Mouse (Mus musculus): ENCODE measurements around the gene Crlf1.
"Not testable (repeated sequence)": the region's sequence is repeated elsewhere in the genome, so short reads cannot be mapped to it uniquely, and the experiment has no call there.

Crlf1 gene

DNA sequence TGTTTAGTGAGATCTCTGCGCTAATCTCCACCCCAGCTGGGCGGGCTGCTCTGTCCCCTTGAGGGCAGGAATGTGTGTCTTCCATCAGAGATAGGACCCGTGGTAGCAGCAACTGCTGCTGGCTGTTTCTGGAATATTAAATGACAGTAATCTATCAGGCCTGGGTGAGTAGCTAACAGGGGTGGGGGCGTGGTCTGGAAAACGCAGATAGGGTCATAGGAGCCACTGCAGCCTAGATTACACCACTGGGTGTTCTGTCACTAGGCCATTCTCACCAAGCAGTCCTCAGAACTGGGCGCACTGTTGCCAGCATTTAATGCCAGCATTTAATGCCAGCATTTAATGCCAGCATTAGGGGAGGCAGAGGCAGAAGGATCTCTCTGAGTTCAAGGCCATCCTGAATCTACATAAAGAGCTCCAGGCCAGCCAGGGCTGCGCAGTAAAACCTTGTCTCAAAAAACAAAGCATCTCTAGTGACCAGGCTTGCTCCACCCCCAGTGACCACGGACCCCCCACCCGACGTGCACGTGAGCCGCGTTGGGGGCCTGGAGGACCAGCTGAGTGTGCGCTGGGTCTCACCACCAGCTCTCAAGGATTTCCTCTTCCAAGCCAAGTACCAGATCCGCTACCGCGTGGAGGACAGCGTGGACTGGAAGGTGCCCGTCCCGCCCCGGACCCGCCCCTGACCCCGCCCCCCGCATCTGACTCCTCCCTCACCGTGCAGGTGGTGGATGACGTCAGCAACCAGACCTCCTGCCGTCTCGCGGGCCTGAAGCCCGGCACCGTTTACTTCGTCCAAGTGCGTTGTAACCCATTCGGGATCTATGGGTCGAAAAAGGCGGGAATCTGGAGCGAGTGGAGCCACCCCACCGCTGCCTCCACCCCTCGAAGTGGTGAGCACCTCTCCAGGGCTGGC lies 7.7 kb downstream of the Crlf1 start:
- DNase-seq = peak in 1 of 2 experiments; percentile 48

DNA sequence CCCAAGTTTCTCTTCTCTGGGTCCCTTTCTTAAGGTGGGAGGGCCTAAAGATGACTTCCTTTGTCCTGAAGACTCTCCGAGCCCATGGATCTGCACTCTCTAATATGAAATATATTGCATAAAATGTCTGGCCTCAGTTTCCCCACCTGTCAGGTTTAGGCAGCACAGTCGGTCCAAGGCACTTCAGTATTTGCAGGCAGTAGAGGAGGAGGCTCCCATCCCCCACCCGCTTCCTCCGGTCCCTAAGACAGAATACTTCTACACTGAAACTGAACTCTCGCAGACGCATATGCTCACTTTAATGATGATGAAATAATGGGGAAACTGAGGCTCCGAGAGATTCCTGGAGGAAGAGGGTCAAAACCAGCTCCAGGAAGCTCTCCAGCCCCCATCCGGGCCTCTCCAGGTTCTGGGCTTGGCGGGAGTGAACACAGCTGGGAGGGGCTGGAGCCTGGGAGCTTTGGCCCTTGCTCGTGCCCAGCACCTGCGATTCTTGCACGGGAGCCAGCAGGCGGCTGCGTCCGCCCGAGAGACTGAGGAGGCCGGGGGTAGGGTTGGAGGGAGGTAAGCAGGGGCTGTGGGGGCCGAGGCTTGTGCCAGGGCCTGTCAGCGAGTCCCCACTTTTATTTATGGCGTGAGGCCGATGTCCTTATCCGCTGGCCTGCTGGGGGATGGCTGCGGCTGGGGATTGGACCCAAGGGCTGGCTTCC lies 9.0 kb downstream of the Crlf1 start:
- no peak for DNase-seq

GRCm38 (mm10) chr8:70502540-70502939 lies 9.6 kb downstream of the Crlf1 start:
- no peak for DNase-seq

DNA sequence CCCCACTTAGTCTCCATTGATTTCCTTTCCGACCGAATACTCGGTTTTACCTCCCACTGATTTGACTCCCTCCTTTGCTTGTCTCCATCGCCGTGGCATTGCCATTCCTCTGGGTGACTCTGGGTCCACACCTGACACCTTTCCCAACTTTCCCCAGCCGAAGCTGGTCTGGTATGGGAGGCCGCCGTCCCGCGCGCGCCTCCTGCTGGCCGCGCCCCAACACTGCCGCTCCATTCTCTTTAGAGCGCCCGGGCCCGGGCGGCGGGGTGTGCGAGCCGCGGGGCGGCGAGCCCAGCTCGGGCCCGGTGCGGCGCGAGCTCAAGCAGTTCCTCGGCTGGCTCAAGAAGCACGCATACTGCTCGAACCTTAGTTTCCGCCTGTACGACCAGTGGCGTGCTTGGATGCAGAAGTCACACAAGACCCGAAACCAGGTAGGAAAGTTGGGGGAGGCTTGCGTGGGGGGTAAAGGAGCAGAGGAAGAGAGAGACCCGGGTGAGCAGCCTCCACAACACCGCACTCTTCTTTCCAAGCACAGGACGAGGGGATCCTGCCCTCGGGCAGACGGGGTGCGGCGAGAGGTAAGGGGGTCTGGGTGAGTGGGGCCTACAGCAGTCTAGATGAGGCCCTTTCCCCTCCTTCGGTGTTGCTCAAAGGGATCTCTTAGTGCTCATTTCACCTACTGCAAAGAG lies 10.2 kb downstream of the Crlf1 start:
- peak; percentile 78 to 87 for DNase-seq

GRCm38 (mm10) chr8:70504291-70504716 lies 11.3 kb downstream of the Crlf1 start:
- peak; percentile 70 to 77 for DNase-seq

DNA sequence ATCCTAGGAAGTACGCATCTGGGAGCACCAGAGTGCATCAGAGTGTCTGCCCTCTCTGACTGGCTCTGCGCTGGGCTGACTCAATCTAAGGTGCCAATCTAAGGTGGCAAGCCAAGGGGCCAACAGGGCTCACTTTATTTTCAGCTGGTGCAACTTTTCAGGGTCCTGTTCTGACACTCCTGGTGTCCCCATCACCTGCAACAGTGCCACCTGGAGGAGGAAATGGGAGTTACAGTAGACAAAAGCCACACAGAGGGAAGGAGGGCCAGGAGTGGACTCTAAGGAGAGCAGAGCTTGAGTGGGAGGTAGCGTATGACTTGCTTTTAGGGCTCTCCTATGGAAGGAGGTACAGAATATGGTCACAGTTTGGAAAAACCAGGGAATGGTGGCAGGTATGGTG lies 11.9 kb downstream of the Crlf1 start:
- DNase-seq = peak; percentile 85 to 88

DNA sequence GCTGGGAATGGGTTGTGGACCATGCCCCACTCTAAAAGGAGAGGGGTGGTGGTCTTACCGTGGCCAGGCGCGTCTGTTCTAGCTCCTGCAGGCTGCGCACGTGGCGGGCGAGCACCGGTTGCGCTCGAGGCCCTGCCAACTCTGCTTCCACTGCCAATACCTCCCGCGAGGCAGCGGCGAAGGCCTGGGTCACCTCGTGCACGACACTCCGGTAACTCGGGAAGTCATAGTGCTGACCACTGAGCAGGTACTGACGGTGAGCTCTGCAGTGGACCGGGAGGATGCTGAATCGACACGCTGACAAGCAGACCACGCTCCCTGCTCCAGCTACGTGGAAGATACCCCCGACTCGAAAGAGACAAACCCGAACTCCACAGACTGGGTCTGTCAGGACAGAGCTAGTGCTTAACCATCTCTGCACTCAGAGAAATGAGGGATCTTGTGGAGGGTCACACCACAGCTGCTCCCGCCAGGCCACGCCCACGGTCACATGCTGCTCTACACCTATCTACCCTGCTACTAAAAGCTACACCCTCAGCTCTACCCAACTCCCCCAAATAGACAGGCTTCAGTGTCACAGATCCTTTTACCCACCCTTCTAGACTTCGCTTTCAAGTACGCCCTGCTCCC lies 12.9 kb downstream of the Crlf1 start:
- peak in 1 of 2 experiments; percentile 54 for DNase-seq

DNA sequence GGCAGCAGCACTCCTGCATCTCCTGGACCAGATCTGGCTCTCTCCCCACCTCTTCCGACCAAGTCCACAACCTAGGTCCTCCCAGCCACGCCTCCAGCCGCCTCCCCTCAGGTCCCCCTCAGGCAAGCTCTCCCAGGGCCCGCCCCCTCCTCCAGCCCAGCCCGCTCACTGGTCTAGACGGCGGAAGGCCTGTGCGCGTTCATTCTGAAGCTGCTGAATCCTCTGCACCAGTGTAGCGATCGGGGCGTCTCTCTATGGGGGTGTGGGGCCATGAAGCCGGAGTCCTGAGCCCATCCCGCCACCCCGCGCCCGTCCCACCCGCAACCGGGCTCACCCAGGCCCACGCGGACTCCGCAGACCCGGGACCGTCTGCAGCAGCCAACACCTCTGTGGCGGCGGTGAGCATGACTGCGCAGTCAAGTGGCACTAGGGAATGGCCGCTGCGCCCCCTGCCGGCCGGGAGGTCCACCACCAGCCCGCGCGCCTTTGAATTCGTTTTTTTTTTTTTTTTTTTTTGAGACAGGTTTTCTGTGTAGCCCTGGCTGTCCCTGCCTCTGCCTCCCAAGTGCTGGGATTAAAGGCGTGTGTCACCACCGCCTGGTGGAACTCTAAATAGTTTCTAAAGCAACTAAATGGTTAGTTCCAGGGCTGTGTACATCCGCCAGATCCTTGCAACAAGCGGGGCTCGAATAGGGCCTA lies 13.5 kb downstream of the Crlf1 start, which contains the start of gene Rex1bd:
Gene Rex1bd, minus strand, starts transcription at position 425 of the 699 bp plus-strand sequence.
- peak; percentile 98 for DNase-seq

DNA sequence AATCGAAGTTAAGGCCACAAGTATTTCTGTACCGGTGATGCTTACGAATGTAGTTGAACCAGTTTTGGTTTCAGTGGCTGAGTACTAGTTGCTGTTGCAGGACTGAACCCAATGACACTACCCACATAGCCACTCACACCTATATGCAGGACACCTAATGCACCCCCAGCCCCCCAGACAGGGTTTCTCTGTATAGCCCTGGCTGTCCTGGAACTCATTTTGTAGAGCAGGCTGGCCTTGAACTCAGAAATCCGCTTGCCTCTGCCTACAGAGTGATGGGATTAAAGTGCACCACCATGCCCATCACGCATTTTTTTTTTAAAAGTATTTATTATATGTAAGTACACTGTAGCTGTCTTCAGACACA lies 14.1 kb downstream of the Crlf1 start:
- no peak for DNase-seq

- DNase-seq = no peak
Observed at GRCm38 (mm10) chr8:70509281-70509952, 16.5 kb downstream of the Crlf1 start.

GRCm38 (mm10) chr8:70510228-70510915 lies 17.4 kb downstream of the Crlf1 start, which contains the start of gene Uba52:
Gene Uba52, minus strand, starts transcription at chr8:70510801.
- peak; percentile 97 to 98 for DNase-seq

DNA sequence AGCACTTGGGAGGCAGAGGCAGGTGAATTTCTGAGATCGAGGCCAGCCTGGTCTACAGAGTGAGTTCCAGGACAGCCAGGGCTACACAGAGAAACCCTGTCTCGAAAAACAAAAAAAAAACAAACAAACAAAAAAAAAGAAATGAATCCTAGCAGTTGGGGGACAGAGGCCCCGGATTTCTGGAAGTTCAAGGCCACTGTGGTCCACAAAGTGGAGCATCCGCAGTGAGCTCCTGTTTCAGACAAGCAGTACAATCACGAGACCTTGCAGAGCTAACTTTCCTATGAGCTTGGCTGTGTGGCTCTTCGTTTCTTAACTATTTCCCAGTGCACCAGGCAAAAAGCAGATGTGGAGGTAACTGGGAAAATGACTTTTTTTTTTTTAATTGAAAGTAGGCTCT lies 18.2 kb downstream of the Crlf1 start:
- DNase-seq = not testable (repeated sequence)

DNA sequence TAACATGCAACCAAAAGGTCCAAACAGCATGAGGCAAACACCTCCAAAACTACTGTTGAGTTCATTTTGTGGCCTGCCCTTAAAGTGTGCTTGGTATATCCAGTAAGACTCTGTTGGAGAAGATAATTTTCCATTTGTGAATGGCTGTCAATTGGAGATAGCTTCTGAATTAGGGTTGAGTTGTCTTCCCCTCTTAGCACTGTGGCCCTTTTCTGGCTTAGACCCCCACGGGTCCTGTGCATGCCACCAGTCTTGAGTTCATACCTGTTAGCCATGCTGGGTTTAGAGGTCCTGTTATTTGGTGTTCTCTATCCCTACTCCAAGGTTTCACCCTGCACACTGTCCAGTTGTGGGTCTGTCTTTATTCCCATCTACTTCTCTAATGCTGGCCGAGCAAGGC lies 18.8 kb downstream of the Crlf1 start:
- no peak for DNase-seq

GRCm38 (mm10) chr8:70512253-70512903 lies 19.4 kb downstream of the Crlf1 start:
- no peak for DNase-seq

GRCm38 (mm10) chr8:70513441-70513840 lies 20.5 kb downstream of the Crlf1 start:
- DNase-seq = no peak

- no peak for DNase-seq
Observed at GRCm38 (mm10) chr8:70517940-70518643, 25.1 kb downstream of the Crlf1 start.

- DNase-seq = no peak
Observed at GRCm38 (mm10) chr8:70519043-70519442, 26.1 kb downstream of the Crlf1 start.

- no peak for DNase-seq
Observed at GRCm38 (mm10) chr8:70519606-70520005, 26.6 kb downstream of the Crlf1 start.

DNA sequence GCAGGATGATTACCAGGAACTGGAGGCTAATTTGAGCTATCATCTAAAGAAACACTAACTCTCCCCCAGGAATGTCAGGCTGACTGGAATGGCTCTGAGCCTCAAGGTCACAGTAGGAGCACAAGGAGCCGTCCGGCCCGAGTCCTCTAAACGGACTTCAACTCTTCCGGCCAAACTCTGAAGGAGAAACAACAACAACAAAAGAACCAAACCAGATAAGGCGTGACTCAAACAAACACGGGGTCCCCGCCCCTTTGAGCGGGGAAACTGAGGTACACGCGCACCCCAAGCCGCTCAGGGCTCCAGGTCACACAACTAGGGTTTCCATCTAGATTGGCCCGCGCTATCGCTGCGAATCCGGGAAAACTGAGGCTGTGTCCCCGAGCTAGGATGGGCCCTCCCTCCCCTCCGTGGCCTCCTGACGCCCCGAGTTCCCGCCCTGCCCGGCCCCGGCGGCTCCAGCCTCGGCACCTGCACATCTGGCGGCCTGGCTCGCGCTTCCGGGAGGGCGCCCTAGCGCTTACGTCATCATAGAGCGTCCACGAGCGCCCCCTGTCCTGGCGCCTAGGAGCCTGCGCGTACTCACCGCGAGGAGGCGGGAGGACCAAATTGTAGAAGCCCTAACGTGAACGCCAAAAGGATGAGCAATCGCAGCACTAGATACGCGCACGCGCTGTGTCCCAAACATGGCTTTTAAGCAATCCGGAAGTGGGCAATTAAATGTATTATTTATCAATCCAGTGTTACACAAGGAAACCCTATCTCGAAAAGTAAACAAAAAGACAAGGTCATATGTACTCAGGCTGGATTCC lies 29.8 kb downstream of the Crlf1 start:
- DNase-seq = peak; percentile 96 to 97

All from kidney, postnatal 4 days (tissue).